15 mouse cellular contexts compared by ENCODE assay signal in genomic region chr17:79738847-79739498, GRCm38 (mm10). TPM values are rescaled to one million over a fixed set of nuclear protein-coding genes. Genes with fewer than 3 reads are reported as not detected.
DNase-seq lines count a peak whose midpoint lies in the region; ATAC-seq and TF ChIP-seq lines count a peak whose summit lies in the region.
"Had no signal": no experiment of that assay in that cellular context is flagged by ENCODE, and none has a peak within 500 bp of the region (broad histone marks: within the 10 kb centered on the region; RNA-seq: fewer than 3 reads in every experiment).

No protein-coding gene starts in this region.

- no peak overlapping the region for H3K4me2 ChIP-seq in kidney, embryonic 14.5 days (replicated peaks; ENCODE audit: low read depth, low read length)
- H3K4me2 ChIP-seq in embryonic facial prominence, embryonic 12.5 days (replicated peaks) = 0 out of 2 replicates have a peak overlapping the region, but pooled peaks have one; percentile 5
- H3K4me2 ChIP-seq in myocyte (ENCODE audit: low read depth) = peak overlapping the region; percentile 67
- H3K4me2 ChIP-seq: liver, embryonic 15.5 days had no signal

- H3K4me3 ChIP-seq in kidney, embryonic 14.5 days (ENCODE audit: low read length) = no peak overlapping the region
- no peak overlapping the region for H3K4me3 ChIP-seq in embryonic facial prominence, embryonic 12.5 days
- no peak overlapping the region for H3K4me3 ChIP-seq in myocyte
- H3K4me3 ChIP-seq: heart, embryonic 10.5 days; liver, embryonic 15.5 days; megakaryocyte, embryonic 14.5 days had no signal

- no peak overlapping the region for H3ac ChIP-seq in myocyte (ENCODE audit: control insufficient read depth, insufficient read length)

- no peak overlapping the region for H3K9ac ChIP-seq in kidney, embryonic 14.5 days (ENCODE audit: low read depth, low read length)
- H3K9ac ChIP-seq in embryonic facial prominence, embryonic 12.5 days = no peak overlapping the region
- H3K9ac ChIP-seq: liver, embryonic 15.5 days had no signal

- ATAC-seq in kidney, embryonic 14.5 days (ENCODE audit: low FRiP score, low TSS enrichment) = peak; percentile 78
- peak; percentile 69 for ATAC-seq in embryonic facial prominence, embryonic 12.5 days (ENCODE audit: insufficient number of reproducible peaks, insufficient read depth, low FRiP score, low TSS enrichment)
- ATAC-seq: forebrain, embryonic 14.5 days; intestine, embryonic 16.5 days had no signal

- 20% methylated on average over 5 of the region's 5 CpGs for WGBS in kidney, embryonic 14.5 days
- 23% methylated on average over 5 of the region's 5 CpGs for WGBS in embryonic facial prominence, embryonic 12.5 days

- no peaks in the 10 kb centered on the region for H3K79me2 ChIP-seq in myocyte (ENCODE audit: control insufficient read depth, insufficient read depth)

- H3K27me3 ChIP-seq in kidney, embryonic 14.5 days (ENCODE audit: control insufficient read depth, insufficient read depth, low read length) = no peaks in the 10 kb centered on the region
- no peaks in the 10 kb centered on the region for H3K27me3 ChIP-seq in embryonic facial prominence, embryonic 12.5 days
- no peaks in the 10 kb centered on the region for H3K27me3 ChIP-seq in myocyte (ENCODE audit: control insufficient read depth, insufficient read depth, insufficient read length)
- H3K27me3 ChIP-seq: liver, embryonic 15.5 days; megakaryocyte, embryonic 14.5 days had no signal

- DNase-seq in kidney, postnatal 36 days = no peak
- DNase-seq in Muller cell, postnatal 12 days (ENCODE audit: inconsistent ontology term) = peak; percentile 60
- no peak for DNase-seq in cerebellum, adult 9-10 months
- DNase-seq in urinary bladder, postnatal 10 days (ENCODE audit: low spot score) = no peak
- DNase-seq in urinary bladder, postnatal 36 days (ENCODE audit: low spot score in 2 of 2) = no peak
- DNase-seq: gastrocnemius, postnatal 10 days; heart, postnatal 4 days had no signal

- H3K36me3 ChIP-seq in kidney, embryonic 14.5 days (ENCODE audit: control insufficient read depth, insufficient read depth, low read length) = no peaks in the 10 kb centered on the region
- no peaks in the 10 kb centered on the region for H3K36me3 ChIP-seq in embryonic facial prominence, embryonic 12.5 days
- no peaks in the 10 kb centered on the region for H3K36me3 ChIP-seq in myocyte (ENCODE audit: control insufficient read depth, insufficient read depth)
- H3K36me3 ChIP-seq: heart, embryonic 10.5 days; liver, embryonic 15.5 days had no signal

- no peak for TF ChIP-seq POLR2A in myocyte (IDR thresholded peaks at IDR 0.05; ENCODE audit: insufficient read length, low read depth)

- H3K27ac ChIP-seq in kidney, embryonic 14.5 days (ENCODE audit: low read depth, low read length) = peak overlapping the region; percentile 73
- peak overlapping the region; percentile 64 for H3K27ac ChIP-seq in embryonic facial prominence, embryonic 12.5 days
- H3K27ac ChIP-seq: heart, embryonic 10.5 days; liver, embryonic 15.5 days had no signal

- H3K4me1 ChIP-seq in kidney, embryonic 14.5 days (ENCODE audit: control insufficient read depth, insufficient read depth, low read length) = peaks cover 27% of the 10 kb centered on the region
- H3K4me1 ChIP-seq in embryonic facial prominence, embryonic 12.5 days = peaks cover 25% of the 10 kb centered on the region
- H3K4me1 ChIP-seq: liver, embryonic 15.5 days; megakaryocyte, embryonic 14.5 days had no signal

- no peaks in the 10 kb centered on the region for H3K9me3 ChIP-seq in kidney, embryonic 14.5 days (ENCODE audit: control insufficient read depth, low read length)
- H3K9me3 ChIP-seq in embryonic facial prominence, embryonic 12.5 days = no peaks in the 10 kb centered on the region
- H3K9me3 ChIP-seq: heart, embryonic 10.5 days; liver, embryonic 15.5 days; megakaryocyte, embryonic 14.5 days had no signal

TF ChIP-seq in myocyte, 11 proteins besides CTCF, POLR2A, EP300 and RAD21:
- TF ChIP-seq SRF (IDR thresholded peaks at IDR 0.05; ENCODE audit: control insufficient read depth, insufficient read length, low read depth) (no peak), REST (IDR thresholded peaks at IDR 0.05; ENCODE audit: insufficient read depth, insufficient read length) (no peak), MYOD1 (IDR thresholded peaks at IDR 0.05; ENCODE audit: control insufficient read depth in 1 of 3, insufficient read length in 2 of 3, low read depth in 2 of 3) (peak in 2 of 3 experiments; percentile 57 to 77), TCF12 (IDR thresholded peaks at IDR 0.05; ENCODE audit: insufficient read depth, poor library complexity, severe bottlenecking) (no peak)

RNA-seq across cellular contexts. Expression of gene Cyp1b1, which starts 24.1 kb away (rescaled TPM):
- polyA plus RNA-seq in kidney, embryonic 14.5 days (2014; fragmentation: Nextera tagmentation; extraction: Ambion mirVana) = 9.0 and 16.5 TPM in 2 replicates
- polyA plus RNA-seq in embryonic facial prominence, embryonic 12.5 days (2016; fragmentation: Nextera tagmentation; extraction: Ambion mirVana) = 10.1 and 13.4 TPM in 2 replicates
- 2.5 TPM for polyA plus RNA-seq in myocyte (2012; fragmentation: generic; extraction: Trizol)
